Mouse (Mus musculus): Measurements from ENCODE around the gene Rps15.

Gene Rps15

GRCm38 (mm10) chr10:80288657-80289056 is 3.6 kb upstream of the Rps15 start:
- no peak for DNase-seq (ENCODE audit: low spot score)

GRCm38 (mm10) chr10:80293325-80293724 is 1.1 kb downstream of the Rps15 start:
- DNase-seq (ENCODE audit: low spot score), result no peak

GRCm38 (mm10) chr10:80294311-80294710 is 2.1 kb downstream of the Rps15 start:
- DNase-seq (ENCODE audit: low spot score), result no peak

GRCm38 (mm10) chr10:80294788-80295303 is 2.6 kb downstream of the Rps15 start:
- DNase-seq (ENCODE audit: low spot score), result no peak

- peak; percentile 75 for DNase-seq (ENCODE audit: low spot score)
These were observed 3.6 kb downstream of the Rps15 start, which contains the start of gene Apc2 for GRCm38 (mm10) chr10:80295618-80296425. TSS of gene Apc2 (plus strand) at chr10:80295977.

- DNase-seq (ENCODE audit: low spot score), result no peak
These were observed 4.6 kb downstream of the Rps15 start for GRCm38 (mm10) chr10:80296824-80297223.

- no peak for DNase-seq (ENCODE audit: low spot score)
These were observed 5.4 kb downstream of the Rps15 start for GRCm38 (mm10) chr10:80297526-80298133.

GRCm38 (mm10) chr10:80298571-80299281 is 6.5 kb downstream of the Rps15 start:
- DNase-seq (ENCODE audit: low spot score), result peak; percentile 42

GRCm38 (mm10) chr10:80299301-80299700 is 7.0 kb downstream of the Rps15 start:
- DNase-seq (ENCODE audit: low spot score), result no peak

- DNase-seq (ENCODE audit: low spot score), result no peak
These were observed 7.6 kb downstream of the Rps15 start for GRCm38 (mm10) chr10:80299824-80300223.

GRCm38 (mm10) chr10:80300672-80301181 is 8.5 kb downstream of the Rps15 start:
- no peak for DNase-seq (ENCODE audit: low spot score)

GRCm38 (mm10) chr10:80301256-80302081 is 9.2 kb downstream of the Rps15 start:
- no peak for DNase-seq (ENCODE audit: low spot score)

- DNase-seq (ENCODE audit: low spot score), result no peak
These were observed 9.8 kb downstream of the Rps15 start for GRCm38 (mm10) chr10:80302082-80302355.

GRCm38 (mm10) chr10:80302471-80302881 is 10.2 kb downstream of the Rps15 start:
- DNase-seq (ENCODE audit: low spot score), result peak; percentile 65

- no peak for DNase-seq (ENCODE audit: low spot score)
These were observed 12.2 kb downstream of the Rps15 start for GRCm38 (mm10) chr10:80304458-80304857.

- no peak for DNase-seq (ENCODE audit: low spot score)
These were observed 12.6 kb downstream of the Rps15 start for GRCm38 (mm10) chr10:80304862-80305261.

GRCm38 (mm10) chr10:80311560-80311959 is 19.3 kb downstream of the Rps15 start:
- DNase-seq (ENCODE audit: low spot score), result no peak

GRCm38 (mm10) chr10:80312586-80313504 is 20.6 kb downstream of the Rps15 start:
- DNase-seq (ENCODE audit: low spot score), result no peak

GRCm38 (mm10) chr10:80313627-80314201 is 21.5 kb downstream of the Rps15 start:
- no peak for DNase-seq (ENCODE audit: low spot score)

- no peak for DNase-seq (ENCODE audit: low spot score)
These were observed 22.3 kb downstream of the Rps15 start for GRCm38 (mm10) chr10:80314494-80315001.

All from yolk sac, embryonic 10.5 days (tissue).